18 mouse cellular contexts compared by ENCODE assay signal in genomic region chr3:106128807-106129493, GRCm38 (mm10). TPM values are rescaled to one million over a fixed set of nuclear protein-coding genes. Genes with fewer than 3 reads are reported as not detected.
DNase-seq lines count a peak whose midpoint lies in the region; ATAC-seq lines count a peak whose summit lies in the region.
"Had no signal": no experiment of that assay in that cellular context is flagged by ENCODE, and none has a peak within 500 bp of the region (broad histone marks: within the 10 kb centered on the region; RNA-seq: fewer than 3 reads in every experiment).

No protein-coding gene starts in this region.

- H3K9ac ChIP-seq in limb, embryonic 11.5 days (ENCODE audit: low read length) = no peak overlapping the region
- no peak overlapping the region for H3K9ac ChIP-seq in embryonic facial prominence, embryonic 13.5 days
- no peak overlapping the region for H3K9ac ChIP-seq in liver, embryonic 15.5 days
- H3K9ac ChIP-seq: kidney, embryonic 15.5 days had no signal

- H3K4me1 ChIP-seq in limb, embryonic 11.5 days (ENCODE audit: control insufficient read depth, insufficient read depth, low read length) = no peaks in the 10 kb centered on the region
- no peaks in the 10 kb centered on the region for H3K4me1 ChIP-seq in limb, embryonic 10.5 days
- H3K4me1 ChIP-seq in embryonic facial prominence, embryonic 13.5 days = no peaks in the 10 kb centered on the region
- no peaks in the 10 kb centered on the region for H3K4me1 ChIP-seq in liver, embryonic 15.5 days (replicated peaks)
- H3K4me1 ChIP-seq: kidney, embryonic 15.5 days had no signal

- H3K9me3 ChIP-seq in limb, embryonic 11.5 days (ENCODE audit: control insufficient read depth, low read length) = peaks cover 13% of the 10 kb centered on the region
- peaks cover 12% of the 10 kb centered on the region; the same call in 1 of the 2 replicates for H3K9me3 ChIP-seq in limb, embryonic 10.5 days (replicated peaks)
- H3K9me3 ChIP-seq in embryonic facial prominence, embryonic 13.5 days = peaks cover 15% of the 10 kb centered on the region
- no peaks in the 10 kb centered on the region for H3K9me3 ChIP-seq in liver, embryonic 15.5 days (replicated peaks)

- H3K4me3 ChIP-seq in limb, embryonic 11.5 days (ENCODE audit: low read depth, low read length) = no peak overlapping the region
- H3K4me3 ChIP-seq in limb, embryonic 10.5 days = no peak overlapping the region
- H3K4me3 ChIP-seq in embryonic facial prominence, embryonic 13.5 days = no peak overlapping the region
- H3K4me3 ChIP-seq in liver, embryonic 15.5 days (replicated peaks) = no peak overlapping the region
- H3K4me3 ChIP-seq: kidney, embryonic 15.5 days had no signal

- no peaks in the 10 kb centered on the region for H3K27me3 ChIP-seq in limb, embryonic 11.5 days (ENCODE audit: control insufficient read depth, insufficient read depth, low read length)
- no peaks in the 10 kb centered on the region for H3K27me3 ChIP-seq in limb, embryonic 10.5 days (ENCODE audit: low read depth, poor library complexity, severe bottlenecking)
- no peaks in the 10 kb centered on the region for H3K27me3 ChIP-seq in embryonic facial prominence, embryonic 13.5 days
- no peaks in the 10 kb centered on the region for H3K27me3 ChIP-seq in liver, embryonic 15.5 days
- H3K27me3 ChIP-seq: kidney, embryonic 15.5 days had no signal

- intact Hi-C loops in left cerebral cortex, postnatal 10 days (cut with DNase I) = no loop called here
- intact Hi-C loops in gastrocnemius, postnatal 36 days (cut with DNase I) = no loop called here

- no peak overlapping the region for H3K4me2 ChIP-seq in limb, embryonic 11.5 days (ENCODE audit: low read depth, severe bottlenecking)
- H3K4me2 ChIP-seq in embryonic facial prominence, embryonic 13.5 days = no peak overlapping the region
- no peak overlapping the region for H3K4me2 ChIP-seq in liver, embryonic 15.5 days
- H3K4me2 ChIP-seq: kidney, embryonic 15.5 days had no signal

- peak; percentile 24; the same call in 1 of the 2 replicates for ATAC-seq in limb, embryonic 11.5 days (ENCODE audit: insufficient number of reproducible peaks, low FRiP score, low TSS enrichment, low read depth)
- ATAC-seq in embryonic facial prominence, embryonic 13.5 days (ENCODE audit: insufficient number of reproducible peaks, insufficient read depth, low FRiP score, low TSS enrichment, low read depth) = 0 out of 2 replicates have a peak, but pooled peaks have one; percentile 39
- ATAC-seq in liver, embryonic 15.5 days (ENCODE audit: insufficient read depth) = peak; percentile 28; the same call in 1 of the 2 replicates
- ATAC-seq: activated CD4-positive, CD25-positive, alpha-beta regulatory T cell, adult 4 months had no signal

- 81% methylated on average over 4 of the region's 4 CpGs for WGBS in limb, embryonic 11.5 days
- 82% methylated on average over 4 of the region's 4 CpGs for WGBS in limb, embryonic 10.5 days
- 66% methylated on average over 4 of the region's 4 CpGs for WGBS in embryonic facial prominence, embryonic 13.5 days
- WGBS in liver, embryonic 15.5 days (ENCODE audit: insufficient replicate concordance) = 53% methylated on average over 4 of the region's 4 CpGs

- no peaks in the 10 kb centered on the region for H3K36me3 ChIP-seq in limb, embryonic 11.5 days (ENCODE audit: control insufficient read depth, insufficient read depth, low read length)
- H3K36me3 ChIP-seq in limb, embryonic 10.5 days = no peaks in the 10 kb centered on the region
- no peaks in the 10 kb centered on the region for H3K36me3 ChIP-seq in embryonic facial prominence, embryonic 13.5 days
- H3K36me3 ChIP-seq in liver, embryonic 15.5 days (replicated peaks) = no peaks in the 10 kb centered on the region
- H3K36me3 ChIP-seq: kidney, embryonic 15.5 days had no signal

- no peak overlapping the region for H3K27ac ChIP-seq in limb, embryonic 11.5 days (replicated peaks; ENCODE audit: low read depth, low read length)
- no peak overlapping the region for H3K27ac ChIP-seq in limb, embryonic 10.5 days
- no peak overlapping the region for H3K27ac ChIP-seq in embryonic facial prominence, embryonic 13.5 days
- no peak overlapping the region for H3K27ac ChIP-seq in liver, embryonic 15.5 days (replicated peaks)
- H3K27ac ChIP-seq: kidney, embryonic 15.5 days had no signal

- peak; percentile 86 for DNase-seq in heart, adult 11 months
- DNase-seq in heart, adult 8-10 months (ENCODE audit: low spot score) = no peak
- no peak for DNase-seq in limb, embryonic 11.5 days (ENCODE audit: low spot score)
- no peak for DNase-seq in limb, embryonic 10.5 days (ENCODE audit: low spot score)
- DNase-seq in left cerebral cortex, postnatal 10 days (ENCODE audit: extremely low spot score in 1 of 2, low spot score in 2 of 2) = no peak
- DNase-seq in gastrocnemius, postnatal 36 days = no peak
- DNase-seq: cerebellum, postnatal 10 days; embryo, embryonic 11 days; layer of hippocampus, adult 9-11 months; lung, postnatal 10 days; thymus, adult 2 months had no signal

RNA-seq across cellular contexts. Expression of gene Chia1, which starts 15.9 kb away (rescaled TPM):
- total RNA-seq in heart, adult 8-10 months (2022) = not detected
- polyA plus RNA-seq in limb, embryonic 11.5 days (2014; fragmentation: Nextera tagmentation; extraction: Ambion mirVana) = not detected in 2 replicates
- not detected in 2 replicates for polyA plus RNA-seq in limb, embryonic 10.5 days (2016; fragmentation: Nextera tagmentation; extraction: Ambion mirVana)
- not detected in 2 replicates for polyA plus RNA-seq in embryonic facial prominence, embryonic 13.5 days (2015; fragmentation: Nextera tagmentation; extraction: Ambion mirVana)
- polyA plus RNA-seq in liver, embryonic 15.5 days (2015; fragmentation: Nextera tagmentation; extraction: Ambion mirVana) = not detected in 2 replicates
- total RNA-seq in left cerebral cortex, postnatal 10 days (2021) = 1 to 10 TPM in 1 of 2 experiments, under 1 TPM in 1; 0.99 to 1.8 TPM
- not detected for total RNA-seq in gastrocnemius, postnatal 36 days (2021)
- total RNA-seq: gastrocnemius, postnatal 4 days had no signal
- polyA plus RNA-seq: kidney, embryonic 15.5 days had no signal

RNA-seq across cellular contexts. Expression of gene Chil3, which starts 38.4 kb away (rescaled TPM):
- total RNA-seq in heart, adult 8-10 months (2022) = 10 to 100 TPM in 1 of 4 experiments, under 1 TPM in 1, not detected in 2; 0.34 to 91.4 TPM
- not detected in 2 replicates for polyA plus RNA-seq in limb, embryonic 11.5 days (2014; fragmentation: Nextera tagmentation; extraction: Ambion mirVana)
- polyA plus RNA-seq in limb, embryonic 10.5 days (2016; fragmentation: Nextera tagmentation; extraction: Ambion mirVana) = not detected in 2 replicates
- 0.33 TPM in 1 of 2 replicates, not detected in the other for polyA plus RNA-seq in embryonic facial prominence, embryonic 13.5 days (2015; fragmentation: Nextera tagmentation; extraction: Ambion mirVana)
- polyA plus RNA-seq in liver, embryonic 15.5 days (2015; fragmentation: Nextera tagmentation; extraction: Ambion mirVana) = 12.1 and 24.7 TPM in 2 replicates
- total RNA-seq in left cerebral cortex, postnatal 10 days (2021) = not detected
- not detected for total RNA-seq in gastrocnemius, postnatal 36 days (2021)
- total RNA-seq: left cerebral cortex, postnatal 36 days had no signal
- polyA plus RNA-seq: neural tube, embryonic 14.5 days had no signal
